Mouse (Mus musculus) right cerebral cortex, postnatal 25 days (tissue): ENCODE measurements at regions not wholly inside any gene's neighbourhood (a gene's known extent, or its start where the extent isn't known, plus 50 kb on each side); places are given as distances from the start of the nearest gene placed in this dataset.
"Not testable (repeated sequence)": the region's sequence is repeated elsewhere in the genome, so short reads cannot be mapped to it uniquely, and the experiment has no call there.

Source experiments
- DNase-seq: peaks from one replicate; pipeline ENCODE4 v3.0.0; 2022

DNA sequence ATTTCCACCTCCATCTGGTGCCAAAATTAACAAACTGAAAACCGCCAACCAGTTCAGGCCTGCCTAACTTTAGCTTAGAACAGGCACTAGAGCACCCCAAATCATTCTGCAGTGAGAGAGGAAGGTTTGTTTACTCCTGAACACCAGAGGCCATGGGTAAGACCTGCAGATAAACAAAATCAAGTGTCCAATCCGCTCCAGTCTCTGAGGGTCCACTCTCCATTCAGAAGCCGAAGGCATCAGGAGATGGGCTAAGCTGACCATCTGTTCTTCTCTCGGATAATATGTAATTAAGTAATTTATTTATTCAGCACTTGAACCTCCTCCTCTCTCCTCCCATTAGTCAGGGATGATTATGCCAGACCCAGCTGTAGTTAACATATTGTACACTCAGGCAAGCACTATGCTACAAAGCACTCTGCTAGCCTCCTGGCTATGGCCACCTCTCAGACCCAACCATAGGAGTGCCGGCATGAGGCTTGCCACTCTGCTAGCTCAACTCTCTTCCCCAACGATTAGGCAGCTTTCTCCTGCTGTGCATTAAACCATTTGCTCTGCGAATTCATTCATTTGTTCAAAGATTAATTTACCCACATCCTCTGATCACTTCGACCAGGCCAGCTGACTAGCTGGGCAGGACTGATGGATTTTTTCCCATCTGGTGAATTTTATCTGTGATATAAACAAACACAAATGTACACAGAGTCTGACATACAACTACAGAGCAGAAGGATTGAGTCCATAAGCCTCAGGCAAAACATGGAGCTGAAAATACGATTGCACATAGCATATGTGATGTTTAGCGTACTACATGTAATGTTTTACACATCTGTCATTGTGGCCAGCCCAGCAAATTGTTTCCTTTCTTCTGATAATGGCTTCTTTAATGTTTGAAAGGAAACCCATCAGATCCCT, 184.4 kb downstream of the Mat2b start:
- DNase-seq = no peak

DNA sequence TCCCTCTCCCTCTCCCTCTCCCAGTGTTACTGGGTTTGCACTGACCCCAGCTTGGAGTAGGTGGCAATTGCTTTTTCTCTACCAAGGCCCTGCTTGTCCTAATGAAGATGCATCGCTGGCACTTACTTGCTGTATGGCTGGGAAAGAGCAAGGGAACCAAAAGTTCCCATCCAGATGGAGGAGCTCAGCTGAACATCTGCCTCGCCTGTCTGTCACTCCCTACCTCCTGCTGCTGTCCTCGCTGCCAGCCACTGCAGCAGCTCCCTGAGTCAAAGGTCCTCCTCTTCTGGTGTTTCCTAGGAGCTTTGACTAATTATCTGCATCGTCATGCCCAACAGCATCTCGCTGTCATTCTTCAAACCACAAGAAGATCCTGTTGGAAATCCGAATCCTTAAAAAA, 203.4 kb downstream of the Mat2b start:
- no peak for DNase-seq

DNA sequence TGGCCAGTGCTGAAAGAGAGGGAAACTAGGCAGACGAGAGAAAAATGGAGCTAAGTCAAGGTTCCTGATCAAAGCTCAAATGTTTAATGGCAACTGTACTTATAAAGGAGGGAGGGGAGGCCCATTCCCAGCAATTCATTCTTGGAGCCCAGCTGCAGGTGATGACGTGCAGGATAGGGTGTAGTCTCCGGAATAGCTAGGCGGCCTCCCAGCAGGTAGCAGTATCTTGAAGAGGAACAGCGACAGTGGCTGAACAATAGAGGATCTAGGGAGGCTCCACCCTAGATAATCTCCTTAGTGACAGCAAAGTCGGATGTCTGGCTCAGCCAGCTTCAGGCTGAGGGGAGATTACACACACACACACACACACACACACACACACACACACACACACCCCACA, 216.8 kb downstream of the Mat2b start:
- DNase-seq = not testable (repeated sequence)

GRCm38 (mm10) chr11:40477294-40477693, 217.7 kb downstream of the Mat2b start:
- DNase-seq = no peak

GRCm38 (mm10) chr11:40469080-40469705, 225.8 kb downstream of the Mat2b start:
- peak; percentile 55 for DNase-seq

GRCm38 (mm10) chr11:40456571-40456970, 238.4 kb downstream of the Mat2b start:
- no peak for DNase-seq

- DNase-seq = not testable (repeated sequence)
Observed at GRCm38 (mm10) chr11:40454994-40455393, 240.0 kb downstream of the Mat2b start.

GRCm38 (mm10) chr11:40446846-40447245, 248.2 kb downstream of the Mat2b start:
- no peak for DNase-seq

GRCm38 (mm10) chr11:40434002-40434401, 261.0 kb downstream of the Mat2b start:
- DNase-seq = no peak

DNA sequence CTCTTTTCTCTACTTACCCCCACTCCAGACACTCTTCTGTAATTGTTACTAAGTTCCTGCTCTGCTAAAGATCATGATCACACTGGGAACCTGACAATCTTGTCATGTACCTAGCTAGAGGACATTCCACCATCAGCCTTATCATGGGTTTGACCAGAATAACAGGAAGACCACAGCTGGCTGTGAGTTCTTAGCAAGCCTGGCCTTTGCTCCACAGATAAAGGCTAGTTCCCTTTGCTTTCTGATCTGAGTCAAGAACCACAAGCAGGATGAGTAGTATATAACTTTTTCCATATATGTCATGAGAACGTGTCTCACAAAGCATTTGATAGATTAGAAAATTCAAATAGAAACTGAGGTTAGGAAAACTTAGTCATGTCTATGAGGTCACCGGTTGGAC, 266.1 kb downstream of the Mat2b start:
- DNase-seq = no peak

DNA sequence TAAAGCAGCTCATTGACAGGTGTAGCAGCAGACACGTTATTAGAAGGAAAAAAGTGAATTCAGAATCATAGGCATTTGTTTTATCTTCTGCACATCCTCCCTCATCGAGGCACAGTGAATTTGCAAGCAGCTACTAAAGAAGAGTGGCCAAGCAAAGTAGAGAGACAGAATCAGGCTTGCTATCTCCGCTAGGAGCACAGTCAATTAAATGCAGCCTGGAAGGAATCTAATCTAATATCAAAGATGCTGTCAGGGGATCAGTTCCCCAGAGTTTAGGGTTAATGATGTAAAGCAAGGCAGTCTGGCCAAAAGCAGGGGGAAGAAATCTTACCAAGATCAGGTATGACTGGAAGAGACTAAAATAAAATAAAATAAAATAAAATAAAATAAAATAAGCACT, 270.7 kb downstream of the Mat2b start:
- DNase-seq = no peak

DNA sequence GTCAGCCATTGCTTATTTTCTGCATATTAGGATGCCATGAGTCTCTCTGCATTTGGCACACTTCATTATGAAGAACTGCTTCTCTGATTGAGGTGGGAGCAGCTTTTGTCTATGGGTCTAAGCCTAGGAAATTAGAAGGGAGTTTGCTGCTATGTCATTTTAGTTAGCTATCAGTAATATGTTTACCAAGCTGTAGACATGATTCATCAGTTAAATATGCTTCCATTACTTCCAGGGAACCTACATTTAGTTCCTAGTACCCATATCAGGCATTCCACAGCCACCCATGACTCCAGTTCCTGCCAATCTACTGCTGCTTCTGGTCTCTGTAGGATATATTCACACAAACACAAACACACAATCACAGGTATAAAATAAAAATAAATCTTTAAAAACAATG, 287.4 kb downstream of the Mat2b start:
- DNase-seq = no peak

GRCm38 (mm10) chr11:40402249-40402648, 292.8 kb downstream of the Mat2b start:
- DNase-seq = no peak

- no peak for DNase-seq
Observed at GRCm38 (mm10) chr11:40397453-40398104, 297.4 kb downstream of the Mat2b start.

- DNase-seq = peak; percentile 33
Observed at GRCm38 (mm10) chr11:40395331-40395730, 299.7 kb downstream of the Mat2b start.

GRCm38 (mm10) chr11:40394864-40395266, 300.1 kb downstream of the Mat2b start:
- DNase-seq = peak; percentile 11

DNA sequence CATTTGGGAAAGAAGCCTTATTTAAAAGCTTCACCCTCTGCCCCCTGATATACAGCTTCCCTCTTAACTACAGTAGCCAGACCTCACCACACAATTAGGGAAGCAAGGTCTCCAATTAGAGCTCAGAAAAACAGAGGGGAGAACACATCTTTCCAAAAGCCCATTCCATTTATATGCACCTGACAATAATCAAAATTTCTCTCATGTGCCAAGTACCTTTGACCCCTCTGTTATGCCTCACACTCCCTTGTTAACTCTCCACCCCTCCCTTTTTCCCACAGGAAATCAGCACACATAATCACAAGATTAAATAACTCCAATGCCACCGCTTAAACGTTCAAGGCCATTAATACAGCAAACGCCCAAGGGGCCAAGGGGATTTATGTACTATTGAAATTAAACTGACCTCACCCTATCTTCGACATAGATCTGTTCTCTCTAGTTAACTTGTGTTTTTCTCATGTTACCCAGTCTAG, 300.7 kb downstream of the Mat2b start:
- DNase-seq = no peak

GRCm38 (mm10) chr11:40380696-40381095, 314.3 kb downstream of the Mat2b start:
- no peak for DNase-seq

- no peak for DNase-seq
Observed at GRCm38 (mm10) chr11:40371696-40372095, 323.3 kb downstream of the Mat2b start.

DNA sequence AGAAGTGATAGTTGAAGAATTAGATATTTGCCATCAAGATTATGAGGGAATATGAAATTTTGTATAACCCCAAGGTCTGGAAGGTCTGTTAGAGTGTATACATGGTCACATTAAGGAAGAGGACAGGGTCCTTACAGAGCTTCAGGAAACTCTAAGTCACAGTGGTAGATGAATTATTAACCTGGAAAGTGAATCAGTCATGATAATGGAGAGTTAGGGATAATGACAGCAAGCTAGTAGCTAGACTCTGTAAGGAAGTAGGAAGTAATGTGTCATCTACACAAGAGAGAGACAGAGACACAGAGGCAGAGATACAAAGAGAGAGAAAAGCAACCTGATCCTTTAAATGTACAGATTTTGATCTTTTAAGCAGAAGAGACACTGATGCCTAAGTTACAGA, 328.4 kb downstream of the Mat2b start:
- no peak for DNase-seq

- DNase-seq = no peak
Observed at GRCm38 (mm10) chr11:40362530-40363185, 332.3 kb downstream of the Mat2b start.
